Mouse (Mus musculus) kidney, adult 2 months (tissue): Measurements from ENCODE around the gene Pate4.

Source experiments
- CTCF ChIP-seq: fragments of 200-500 bp; conservative IDR thresholded peaks from 2 replicates; pipeline ENCODE4 v1.5.1; 2011; ENCODE audit warnings: low read depth, mild to moderate bottlenecking, control low read depth, low read length, moderate library complexity, mixed read lengths; ENCODE audit not compliant: insufficient read depth, insufficient read length
- POLR2A ChIP-seq: fragments of 200-500 bp; IDR thresholded peaks from one replicate; pipeline ENCODE4 v1.6.1; 2011; ENCODE audit warnings: low read depth, low read length, control low read depth

GRCm38 (mm10) chr9:35567995-35568394 lies 43.7 kb downstream of the Pate4 start:
- TF ChIP-seq CTCF (no peak), POLR2A (no peak)
